Mouse (Mus musculus): Measurements from ENCODE around the gene D630045J12Rik.

DNA sequence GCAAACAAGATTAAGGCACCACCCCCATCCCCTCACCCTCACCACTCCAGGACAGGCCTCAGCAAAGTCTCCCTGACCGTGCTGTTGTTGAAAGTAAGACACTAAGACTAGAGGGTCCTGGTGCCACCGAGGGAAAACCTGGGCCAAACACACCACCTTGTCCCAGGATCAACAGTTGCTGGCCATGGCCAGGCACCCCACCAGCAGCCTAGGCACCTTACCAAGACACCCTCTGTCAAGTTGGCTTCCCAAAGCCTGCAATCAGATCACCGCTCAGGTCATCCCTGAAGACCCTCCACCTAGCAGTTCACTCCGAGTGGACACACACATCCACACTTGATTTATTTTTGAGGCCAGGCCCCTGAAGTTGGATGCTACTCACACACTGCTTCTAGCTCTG is 2.3 kb downstream of the D630045J12Rik start:
- TF ChIP-seq CTCF (IDR thresholded peaks at IDR 0.05; ENCODE audit: extremely low read depth, insufficient read length, insufficient replicate concordance, low read depth, low read length) = no peak
- TF ChIP-seq POLR2A (IDR thresholded peaks at IDR 0.05; ENCODE audit: low read depth, low read length) = no peak

Measured in small intestine, adult 2 months (tissue).